ENCODE assay signal across 8 mouse cellular contexts in the genomic region with DNA sequence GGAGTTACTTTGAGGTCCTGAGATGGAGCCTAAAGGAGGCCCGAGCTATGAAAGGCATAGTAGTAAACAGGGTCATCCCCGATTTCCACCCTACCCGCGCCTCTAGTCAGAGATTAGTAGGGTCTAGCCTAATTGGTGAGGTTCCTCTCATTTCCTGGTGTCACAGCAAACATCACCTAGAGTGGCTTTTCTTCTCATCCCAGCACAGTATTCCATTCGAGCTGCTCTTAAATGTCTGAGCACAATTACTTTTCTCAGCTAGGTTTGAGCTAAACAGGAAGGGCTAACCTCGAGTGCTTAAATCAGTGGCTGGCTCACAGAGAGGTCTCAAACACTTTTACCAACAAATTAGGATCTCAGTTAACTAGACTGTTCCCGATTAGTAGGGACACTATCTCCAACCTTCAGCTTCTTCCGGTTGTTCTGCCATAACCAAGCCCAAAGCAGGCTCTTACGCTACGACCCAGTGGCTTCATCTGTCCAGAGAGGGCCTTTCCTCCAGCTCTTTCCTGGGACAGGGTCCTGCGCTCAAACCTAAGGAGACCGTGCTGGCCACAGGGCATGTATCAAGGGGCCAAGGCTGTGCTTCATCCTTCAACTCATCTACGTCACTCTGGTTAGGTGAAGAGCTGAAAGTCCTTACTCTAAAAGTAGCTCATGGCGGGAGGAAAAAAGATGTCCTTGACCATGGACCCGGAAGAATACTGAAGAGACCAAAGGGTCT. TPM values are rescaled to one million over a fixed set of nuclear protein-coding genes. Genes with fewer than 3 reads are reported as not detected.
DNase-seq lines count a peak whose midpoint lies in the region; ATAC-seq and TF ChIP-seq lines count a peak whose summit lies in the region.

No protein-coding gene starts in this region.

- 0 out of 2 replicates have a peak overlapping the region, but pooled peaks have one; percentile 22 for H3K27ac ChIP-seq in ES-Bruce4 (ENCODE audit: insufficient read depth, low read length)
- peak overlapping the region; percentile 43; the same call in 1 of the 2 replicates for H3K27ac ChIP-seq in heart, embryonic 16.5 days (ENCODE audit: low read length)
- H3K27ac ChIP-seq in macrophage: peak overlapping the region; percentile 14; the same call in 1 of the 2 replicates

- no peak for TF ChIP-seq POLR2A in ES-Bruce4 (IDR thresholded peaks at IDR 0.05; ENCODE audit: insufficient read depth, low read length)

- peak overlapping the region; percentile 69 for H3K4me3 ChIP-seq in ES-Bruce4 (ENCODE audit: low read depth, low read length)
- H3K4me3 ChIP-seq in heart, embryonic 16.5 days (ENCODE audit: low read length): peak overlapping the region; percentile 98
- peak overlapping the region; percentile 28 for H3K4me3 ChIP-seq in macrophage (ENCODE audit: inconsistent target)

- peaks cover 41% of the 10 kb centered on the region for H3K79me2 ChIP-seq in macrophage (ENCODE audit: inconsistent target)

- H3K9me3 ChIP-seq in ES-Bruce4 (replicated peaks; ENCODE audit: control insufficient read depth, insufficient read depth, low read length, poor library complexity, severe bottlenecking): no peaks in the 10 kb centered on the region
- no peaks in the 10 kb centered on the region for H3K9me3 ChIP-seq in heart, embryonic 16.5 days (replicated peaks; ENCODE audit: control insufficient read depth, low read length)

- no peaks in the 10 kb centered on the region for H3K4me1 ChIP-seq in ES-Bruce4 (ENCODE audit: control insufficient read depth, insufficient read depth, low read length)
- peaks cover 21% of the 10 kb centered on the region for H3K4me1 ChIP-seq in heart, embryonic 16.5 days (ENCODE audit: control insufficient read depth, insufficient read depth, low read length)

- TF ChIP-seq EP300 in ES-Bruce4 (IDR thresholded peaks at IDR 0.05; ENCODE audit: insufficient read depth, low read depth, low read length): no peak

- peak overlapping the region; percentile 62 for H3K4me2 ChIP-seq in heart, embryonic 16.5 days (ENCODE audit: low read depth, low read length)

- H3K9ac ChIP-seq in ES-Bruce4 (ENCODE audit: low read depth, poor library complexity, severe bottlenecking): peak overlapping the region; percentile 86
- peak overlapping the region; percentile 68 for H3K9ac ChIP-seq in heart, embryonic 16.5 days (ENCODE audit: low read length)

- intact Hi-C loops in heart, postnatal 14 days (cut with DNase I): loop anchor here (5.0 kb wide), 2 partner anchors 177 to 227 kb away; a partner anchor contains a TSS

- DNase-seq in heart, adult 11 months: peak; percentile 89
- DNase-seq in heart, postnatal 14 days: no peak
- DNase-seq in frontal cortex, postnatal 25 days (ENCODE audit: low spot score in 2 of 2): no peak
- no peak for DNase-seq in layer of hippocampus, postnatal 25 days (ENCODE audit: extremely low spot score in 1 of 2, low spot score in 1 of 2)

- H3K36me3 ChIP-seq in ES-Bruce4 (ENCODE audit: control insufficient read depth, insufficient read depth, low read length, poor library complexity, severe bottlenecking) (peaks cover 38% of the 10 kb centered on the region), macrophage (ENCODE audit: inconsistent target) (peaks cover 6% of the 10 kb centered on the region; the same call in 1 of the 2 replicates)
- peaks cover 17% of the 10 kb centered on the region for H3K36me3 ChIP-seq in heart, embryonic 16.5 days (ENCODE audit: control insufficient read depth, insufficient read depth)

- 60% methylated on average over 15 of the region's 15 CpGs for WGBS in heart, embryonic 16.5 days
- 63% methylated on average over 15 of the region's 15 CpGs for WGBS in macrophage (ENCODE audit: missing documents)

- TF ChIP-seq CTCF in ES-Bruce4 (IDR thresholded peaks at IDR 0.05; ENCODE audit: low read depth, low read length): no peak

- no peaks in the 10 kb centered on the region for H3K27me3 ChIP-seq in ES-Bruce4 (ENCODE audit: control insufficient read depth, insufficient read depth, low read length, poor library complexity, severe bottlenecking)
- H3K27me3 ChIP-seq in heart, embryonic 16.5 days (ENCODE audit: control insufficient read depth, insufficient read depth, low read length): no peaks in the 10 kb centered on the region

- ATAC-seq in heart, embryonic 16.5 days (replicated peaks; ENCODE audit: extremely low read depth, insufficient read depth, low FRiP score): no peak; the same call in 1 of the 2 replicates
- ATAC-seq in megakaryocyte-erythroid progenitor cell, adult 5-6 weeks (replicated peaks; ENCODE audit: low FRiP score, low TSS enrichment, poor library complexity, severe bottlenecking): no peak; the same call in 1 of the 2 replicates

RNA-seq across cellular contexts. Expression of a gene that starts 0.6 kb away (rescaled TPM):
- 100 to 1,000 TPM; 818 to 856 TPM for total RNA-seq in heart, postnatal 14 days (2021)
- polyA plus RNA-seq in ES-Bruce4 (2011; ENCODE audit: insufficient read depth, insufficient read length, low read depth, missing spikeins) (2,551 and 2,648 TPM in 2 replicates), macrophage (2018) (1,376 to 1,956 TPM (median 1,699 TPM) in 3 replicates)
- polyA plus RNA-seq in heart, embryonic 16.5 days (2015; fragmentation: Nextera tagmentation; extraction: Ambion mirVana): 728 and 790 TPM in 2 replicates
- total RNA-seq in macrophage (2018; cell fraction: chromatin; rRNA removed): 100 to 1,000 TPM in 3 of 26 experiments, 10 to 100 TPM in 23; 19.8 to 308 (median 65.5) TPM
- 1,000 to 10,000 TPM in 11 of 26 experiments, 100 to 1,000 TPM in 15; 512 to 1,397 (median 826) TPM for total RNA-seq in macrophage (2018; cell fraction: cytosol; rRNA removed)
- total RNA-seq in macrophage (2018; cell fraction: nucleus; rRNA removed): 100 to 1,000 TPM in 18 of 26 experiments, 10 to 100 TPM in 8; 53.7 to 233 (median 109) TPM
- total RNA-seq in megakaryocyte-erythroid progenitor cell, adult 5-6 weeks (2014; fragmentation: Nextera tagmentation): 4,933 and 5,221 TPM in 2 replicates
- 4,315 and 4,403 TPM in 2 replicates for total RNA-seq in megakaryocyte-erythroid progenitor cell, adult 5-6 weeks (2017)
- total RNA-seq in layer of hippocampus, postnatal 25 days (2021): 100 to 1,000 TPM; 560 to 614 TPM

Comparison
In these comparisons a context has a peak if more than half of its experiments do, and no peak if none do; other contexts are left out.
1. H3K4me3 ChIP-seq: peak in every context shown above with its lines; median percentile 98 in heart, embryonic 16.5 days; 69 in ES-Bruce4; 28 in macrophage.
2. RNA of a gene that starts 0.6 kb away (total RNA-seq): 4,315 to 5,221 TPM in megakaryocyte-erythroid progenitor cell, adult 5-6 weeks; 818 to 856 TPM in heart, postnatal 14 days and 560 to 614 TPM in layer of hippocampus, postnatal 25 days; every median in the first group is over 4 times any median in the second.
3. Peak in every context shown above with its lines, with median percentiles within 50 percentile points of each other: H3K27ac ChIP-seq.